Mouse (Mus musculus): Measurements from ENCODE around the gene Gnaz.

DNA sequence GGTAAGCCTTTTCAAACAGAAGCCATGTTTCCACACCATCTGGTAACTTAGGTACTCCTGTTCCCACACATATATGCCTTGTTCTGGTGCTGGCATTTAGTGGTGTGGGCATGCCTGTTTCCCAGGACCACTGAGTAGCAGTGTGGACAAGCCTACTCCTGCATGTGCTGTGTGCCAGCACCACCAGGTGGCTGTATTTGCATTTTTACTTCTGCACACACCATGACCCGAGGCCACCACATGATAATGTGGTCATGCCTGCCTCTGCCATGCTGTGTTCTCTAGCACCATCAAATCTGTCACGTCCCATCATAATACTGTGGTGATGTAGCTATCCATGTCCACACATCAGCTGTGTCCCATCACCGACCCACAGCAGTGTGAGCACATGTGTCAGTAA lies 27.7 kb upstream of the Gnaz start:
- TF ChIP-seq CTCF (IDR thresholded peaks at IDR 0.05; ENCODE audit: low read depth, low read length) (no peak), POLR2AphosphoS5 (IDR thresholded peaks at IDR 0.05; ENCODE audit: insufficient replicate concordance, low read depth, low read length) (no peak), GATA1 (IDR thresholded peaks at IDR 0.05; ENCODE audit: borderline replicate concordance, low read length) (no peak), TAL1 (conservative IDR thresholded peaks at IDR 0.05; ENCODE audit: low read depth, low read length) (no peak)
